Mouse (Mus musculus) mouse trophoblast stem cell (cell line): ENCODE data around the gene Cnpy1.

Source experiments
- in situ Hi-C, 2 experiments: fragments of 300-500 bp; cut with MseI, MboI; formaldehyde crosslinking; loops; 2 replicates in 1 of 2; 3 replicates in 1 of 2; pipeline ENCODE4 v1.15.1; 2025

Cnpy1 gene

DNA sequence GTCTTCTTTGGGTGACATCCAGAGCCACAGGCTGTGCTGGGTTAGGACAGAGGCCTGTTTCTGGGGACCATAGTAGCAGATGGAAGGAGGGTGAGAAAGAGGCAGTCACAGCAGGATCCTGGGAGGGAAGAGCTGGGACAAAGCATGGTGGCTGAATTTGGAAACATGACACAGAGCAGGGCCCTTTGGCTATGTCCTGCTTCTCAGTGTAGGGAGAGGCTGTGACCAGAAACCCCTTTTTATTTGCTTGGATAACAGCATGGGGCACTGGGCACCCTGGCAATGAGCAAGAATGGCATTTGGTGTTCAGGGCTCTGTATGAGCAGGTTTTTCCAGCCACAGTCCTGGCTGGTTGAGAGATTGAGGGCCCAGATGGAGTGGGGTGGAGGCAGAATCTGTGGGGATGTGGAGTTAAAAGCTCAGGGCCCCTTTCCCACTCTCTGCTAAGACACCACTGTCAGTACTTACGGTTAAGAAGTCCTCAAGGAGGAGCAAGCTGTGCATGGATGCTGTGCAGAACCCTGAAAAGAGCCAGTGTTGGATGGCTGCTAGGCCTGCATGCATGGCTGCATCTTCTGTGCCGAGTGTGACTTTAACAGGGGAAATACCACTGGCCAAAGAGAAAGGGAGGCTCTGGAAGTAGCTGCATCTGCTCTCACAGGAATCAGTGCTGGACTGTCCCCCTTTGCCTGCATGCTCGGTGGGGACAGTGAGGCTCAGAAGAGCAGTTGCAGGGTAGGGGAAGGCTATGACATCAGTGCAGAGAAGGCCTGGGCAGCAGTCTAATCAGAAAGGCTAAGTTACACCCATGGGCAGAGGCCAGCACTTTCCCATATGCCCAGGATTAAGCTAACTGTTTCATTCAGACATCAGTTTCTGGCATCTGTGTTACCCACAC, 54.2 kb downstream of the Cnpy1 start:
- in situ Hi-C loops, result no loop called here

DNA sequence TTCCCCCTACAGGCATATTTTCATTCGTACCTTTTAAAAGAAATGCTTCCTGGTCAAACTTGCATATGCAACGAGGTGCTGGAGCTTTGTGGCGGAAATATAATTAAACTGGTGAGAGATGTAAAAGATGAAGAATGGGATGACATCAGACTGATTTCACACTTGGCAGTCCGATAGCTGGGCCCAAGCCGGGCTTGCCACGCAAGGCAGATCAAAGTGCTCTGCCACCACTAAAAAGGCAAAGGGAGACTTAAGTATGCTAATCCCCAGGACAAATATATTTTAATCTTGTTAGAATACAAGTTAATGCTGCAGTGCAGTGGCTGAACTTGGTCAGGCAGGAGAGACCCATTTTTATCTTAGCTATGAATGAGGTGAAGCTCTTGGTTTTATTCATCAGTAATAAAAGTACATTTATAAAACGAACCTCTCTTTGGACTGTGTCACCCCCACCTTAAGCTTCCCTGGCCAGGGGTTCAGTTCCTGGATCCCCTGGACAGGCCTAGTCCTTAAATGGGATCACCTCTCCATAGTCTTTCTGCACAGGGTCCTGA, 66.3 kb downstream of the Cnpy1 start:
- in situ Hi-C loops, result no loop called here

DNA sequence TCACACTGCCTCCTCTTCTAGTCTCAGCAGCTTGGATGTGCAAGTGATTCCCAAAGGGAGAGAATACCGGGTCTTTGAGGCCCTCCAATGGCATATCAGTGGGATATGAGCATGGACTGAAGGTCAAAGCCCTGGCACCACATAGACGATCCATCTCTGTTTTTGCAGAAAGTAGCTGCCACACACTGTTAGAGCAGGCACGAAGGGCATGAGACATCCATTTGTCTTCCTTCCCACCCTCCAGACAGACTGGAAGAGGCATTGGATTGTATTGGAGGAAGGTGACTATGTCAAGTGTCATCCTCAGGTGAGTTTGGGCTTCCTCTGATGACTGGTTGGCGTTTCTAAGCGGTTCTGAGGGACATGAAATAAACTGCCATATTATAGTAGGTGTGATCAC, 67.3 kb downstream of the Cnpy1 start:
- in situ Hi-C loops, result no loop called here

DNA sequence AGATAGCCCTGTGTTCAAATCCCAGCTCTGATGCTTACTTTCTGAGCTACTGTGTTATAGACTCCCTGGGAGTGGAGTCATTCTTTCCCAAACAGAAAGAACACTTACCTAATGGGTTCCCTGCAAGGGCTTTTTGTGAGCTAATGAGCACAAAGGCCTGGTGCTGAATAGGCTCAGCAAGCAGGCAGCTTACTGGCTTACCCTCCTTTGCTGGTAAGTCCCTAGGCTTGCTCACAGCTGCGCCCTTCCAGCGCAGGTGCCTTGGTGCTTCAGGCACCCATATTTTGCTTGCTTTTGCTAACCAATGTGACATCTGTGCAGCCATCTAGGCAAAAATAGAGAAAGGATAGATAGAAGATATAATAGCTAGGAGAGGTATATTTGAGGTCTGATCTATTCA, 69.0 kb downstream of the Cnpy1 start:
- in situ Hi-C loops, result no loop called here

DNA sequence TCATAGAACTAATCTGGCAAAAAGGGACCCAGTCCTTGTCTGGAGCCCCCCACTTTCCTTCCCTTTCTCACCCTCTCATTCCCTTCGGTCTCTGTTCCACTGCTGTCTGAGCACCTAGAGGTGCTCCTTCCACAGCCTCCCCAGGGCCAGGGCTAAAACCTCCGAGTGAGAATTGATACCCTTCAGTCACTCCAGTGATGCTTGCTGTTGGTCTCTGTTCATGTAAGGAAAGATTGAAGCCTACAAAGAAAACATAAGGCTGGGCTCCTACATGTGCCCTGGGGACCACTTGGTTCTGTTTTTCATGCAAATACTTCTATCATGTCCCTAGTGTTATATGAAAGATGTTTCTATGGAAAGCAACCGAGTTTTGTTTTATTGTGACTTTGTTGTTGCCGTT, 69.6 kb downstream of the Cnpy1 start:
- in situ Hi-C loops, result no loop called here

DNA sequence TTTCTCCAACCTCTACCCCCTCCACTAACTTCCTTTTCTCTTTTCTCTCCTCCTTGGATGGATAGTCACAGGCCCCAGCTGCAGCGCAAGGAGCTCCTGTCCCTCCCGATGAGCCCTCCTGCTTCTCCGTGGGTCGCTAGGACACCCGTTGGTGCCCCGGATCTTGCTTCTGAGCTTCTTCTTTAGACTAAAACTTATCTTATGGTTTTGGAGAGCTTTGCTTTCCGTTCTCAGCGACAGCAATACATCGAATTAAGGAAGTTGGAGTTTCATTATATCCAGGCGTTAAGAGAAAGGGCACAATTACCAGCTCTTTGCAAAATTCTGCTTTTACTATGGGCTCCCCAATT, 70.1 kb downstream of the Cnpy1 start:
- in situ Hi-C loops, result no loop called here

DNA sequence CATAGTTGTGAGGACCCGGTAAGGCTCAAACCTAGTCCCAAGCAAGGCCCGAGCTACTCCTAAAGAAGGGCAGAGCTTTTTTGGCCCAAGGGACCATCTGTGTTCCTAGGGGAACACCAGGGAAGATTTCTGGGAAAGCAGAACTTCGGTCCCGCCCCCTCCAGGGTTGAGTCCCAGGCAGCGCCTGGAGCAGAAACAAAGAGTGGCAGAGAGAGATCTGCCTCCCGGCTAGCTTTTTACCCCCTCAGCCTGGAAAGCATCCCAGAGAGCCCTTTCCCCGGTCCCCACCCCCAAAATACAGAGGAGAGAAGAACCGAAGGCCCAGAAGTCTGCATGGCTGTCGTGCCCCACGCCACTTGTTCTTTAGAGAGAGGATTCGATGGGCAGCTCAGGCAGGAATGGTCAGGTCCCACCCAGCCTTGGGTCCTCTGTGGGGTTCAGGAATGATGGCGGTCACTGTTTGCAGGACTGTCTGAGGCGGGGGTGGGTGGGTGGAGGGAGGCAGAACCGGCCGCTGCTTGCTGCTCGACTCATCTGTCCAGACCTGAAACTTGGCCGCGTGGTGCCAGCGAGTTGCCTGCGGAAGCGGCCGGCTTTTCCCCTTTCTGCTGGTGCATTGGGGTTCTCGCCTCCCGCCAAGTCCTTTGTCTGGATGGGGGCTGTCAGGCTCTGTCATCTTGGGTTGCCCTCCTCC, 70.6 kb downstream of the Cnpy1 start:
- in situ Hi-C loops, result no loop called here

DNA sequence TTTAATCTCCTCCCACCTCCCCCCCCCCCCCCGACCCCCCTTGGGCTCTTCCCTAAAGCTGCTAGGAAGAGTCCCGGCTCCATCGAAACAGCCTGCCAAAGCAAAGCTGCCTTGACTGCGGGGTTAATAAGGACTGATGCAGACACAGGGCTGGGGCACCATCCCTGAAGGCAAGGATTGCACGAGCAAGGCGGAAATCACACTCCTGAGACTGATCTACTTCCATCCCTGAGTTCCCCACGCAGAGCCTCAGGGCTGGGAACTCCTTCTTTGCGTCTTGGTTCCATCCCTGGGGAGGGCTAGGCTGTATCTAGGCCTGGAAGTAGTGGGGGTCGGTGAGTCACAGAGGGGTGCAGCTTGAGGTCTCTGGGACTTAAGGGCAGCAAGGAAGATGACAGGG, 71.5 kb downstream of the Cnpy1 start:
- in situ Hi-C loops, result no loop called here

DNA sequence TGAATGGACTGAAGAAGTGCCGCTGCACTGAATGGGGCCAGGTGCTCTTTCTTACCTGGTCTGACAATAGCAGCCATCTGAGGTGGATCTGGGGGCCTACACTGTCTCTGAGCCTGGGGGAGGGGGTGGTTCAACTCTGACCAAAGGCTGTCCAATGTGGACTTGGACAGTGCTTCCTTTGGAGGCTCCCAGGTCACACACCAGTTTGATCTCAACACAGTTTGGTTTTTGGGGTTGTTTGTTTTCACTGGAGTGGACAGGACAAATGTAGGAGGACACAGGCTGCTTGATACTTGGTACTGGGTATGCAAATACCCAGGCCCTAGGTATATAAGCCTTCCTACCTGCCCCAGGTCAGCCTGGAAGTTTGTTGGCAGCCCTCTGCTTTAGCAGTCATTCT, 71.9 kb downstream of the Cnpy1 start:
- in situ Hi-C loops, result no loop called here

DNA sequence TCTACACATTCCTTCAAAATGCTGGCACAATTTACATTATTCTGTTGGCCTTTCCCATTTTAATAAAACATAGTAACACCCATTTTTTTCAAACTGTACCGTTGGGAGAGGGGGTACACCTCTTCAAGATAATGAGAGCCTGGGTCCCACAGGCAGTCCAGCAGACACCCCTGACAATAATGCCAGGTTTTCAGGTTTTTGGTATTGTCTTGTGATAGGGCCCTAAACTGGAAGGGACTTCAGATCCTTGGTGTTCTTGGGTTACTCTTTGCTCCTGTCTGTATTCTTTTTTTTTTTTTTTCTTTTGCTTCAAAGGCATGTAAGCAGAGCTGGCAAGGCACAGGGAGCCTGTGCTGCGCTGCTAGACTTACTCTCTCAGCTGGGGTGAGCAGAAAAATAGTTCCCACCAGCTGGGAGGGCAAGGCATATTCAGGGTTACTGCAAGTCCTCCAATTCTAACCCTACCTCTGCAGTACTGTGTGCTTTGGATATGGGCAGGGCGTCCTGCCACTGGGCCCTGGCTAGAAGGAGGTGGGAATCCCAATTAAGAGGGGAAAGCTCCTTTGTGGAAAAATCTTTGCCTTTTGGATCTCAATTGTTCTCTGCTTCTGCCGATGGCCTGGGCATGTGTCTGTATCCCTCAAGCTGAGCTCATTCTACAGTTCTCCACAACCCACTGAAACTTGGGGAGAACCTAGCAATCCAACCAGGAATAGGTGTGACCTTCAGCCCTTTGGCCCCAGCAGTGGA, 72.5 kb downstream of the Cnpy1 start:
- in situ Hi-C loops, result no loop called here

DNA sequence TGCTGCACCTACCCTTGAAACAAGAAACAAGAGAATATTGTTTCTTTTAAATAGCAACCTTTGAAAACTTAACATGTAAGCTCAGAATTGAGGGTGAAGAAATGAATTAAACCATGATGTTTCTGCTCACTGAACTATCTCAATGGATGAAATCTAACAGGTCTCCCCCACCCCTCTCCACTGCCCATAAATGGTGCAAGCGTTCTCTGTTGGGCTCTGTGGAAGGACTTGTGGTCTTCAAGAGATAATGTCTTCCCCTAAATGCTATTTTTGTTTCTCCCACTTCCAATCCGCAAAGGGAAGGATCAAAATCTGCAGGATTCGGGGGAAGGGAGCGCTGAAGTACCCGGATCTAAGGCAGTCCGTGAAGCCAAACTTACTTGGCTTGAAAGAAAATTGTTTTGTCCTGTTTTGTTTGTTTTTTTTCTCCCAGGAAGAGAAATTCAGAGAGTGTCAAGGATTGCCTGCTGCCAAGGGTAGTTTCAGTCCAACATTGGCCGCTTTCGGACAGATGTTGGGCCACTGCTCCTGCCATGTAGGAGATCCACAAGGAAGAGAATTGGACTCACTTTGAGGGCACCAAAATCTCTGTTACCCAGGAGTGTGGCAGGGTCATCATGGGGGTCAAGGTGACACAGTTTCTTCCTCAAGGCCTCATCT, 73.2 kb downstream of the Cnpy1 start:
- in situ Hi-C loops, result no loop called here

DNA sequence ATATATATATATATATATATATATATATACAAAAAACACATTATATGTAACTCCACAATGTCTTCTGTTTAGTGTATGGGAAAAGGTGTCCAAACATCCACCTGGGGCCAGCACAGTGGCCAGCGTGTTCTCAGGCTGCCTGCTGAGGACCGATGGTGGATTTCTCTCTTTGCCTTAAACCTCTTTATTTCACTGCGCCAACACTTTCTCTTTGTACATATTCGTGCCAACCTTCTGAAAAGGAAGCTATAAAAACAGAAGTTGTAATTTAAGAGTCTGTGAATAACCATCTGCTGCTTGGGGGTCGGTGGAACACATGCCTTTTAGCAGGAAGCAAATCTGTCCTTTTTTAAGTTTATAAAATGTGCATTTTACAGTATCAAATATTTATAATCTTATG, 73.9 kb downstream of the Cnpy1 start:
- in situ Hi-C loops, result no loop called here

DNA sequence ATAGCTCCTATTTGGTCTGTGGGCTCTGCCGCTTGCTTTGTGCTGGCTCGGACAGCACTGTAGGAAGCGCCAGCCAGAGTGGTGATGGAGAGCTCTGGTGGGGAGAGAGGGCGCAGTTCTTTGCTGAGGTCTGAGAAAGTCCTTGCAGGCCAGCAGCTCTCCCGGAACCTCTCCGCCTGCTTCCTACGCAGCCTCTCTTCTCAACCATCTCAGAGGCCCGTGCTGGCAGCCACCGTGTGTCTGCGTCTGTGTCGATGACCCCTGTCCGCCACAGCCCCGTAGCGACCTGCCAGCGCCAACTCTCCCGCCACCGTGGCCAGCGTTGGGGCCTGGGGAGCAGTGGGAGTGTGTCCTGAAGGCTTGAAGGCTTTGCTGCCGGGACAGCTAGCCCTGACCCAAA, 74.7 kb downstream of the Cnpy1 start:
- in situ Hi-C loops, result no loop called here

DNA sequence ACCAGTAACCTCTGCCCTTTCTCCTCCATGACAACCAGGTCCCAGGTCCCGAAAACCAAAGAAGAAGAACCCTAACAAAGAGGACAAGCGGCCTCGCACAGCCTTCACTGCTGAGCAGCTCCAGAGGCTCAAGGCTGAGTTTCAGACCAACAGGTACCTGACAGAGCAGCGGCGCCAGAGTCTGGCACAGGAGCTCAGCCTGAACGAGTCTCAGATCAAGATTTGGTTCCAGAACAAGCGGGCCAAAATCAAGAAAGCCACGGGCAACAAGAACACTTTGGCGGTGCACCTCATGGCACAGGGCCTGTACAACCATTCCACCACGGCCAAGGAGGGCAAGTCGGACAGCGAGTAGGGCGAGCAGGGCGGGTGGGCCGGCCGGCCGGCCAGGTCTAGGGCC, 75.5 kb downstream of the Cnpy1 start:
- in situ Hi-C loops, result no loop called here

DNA sequence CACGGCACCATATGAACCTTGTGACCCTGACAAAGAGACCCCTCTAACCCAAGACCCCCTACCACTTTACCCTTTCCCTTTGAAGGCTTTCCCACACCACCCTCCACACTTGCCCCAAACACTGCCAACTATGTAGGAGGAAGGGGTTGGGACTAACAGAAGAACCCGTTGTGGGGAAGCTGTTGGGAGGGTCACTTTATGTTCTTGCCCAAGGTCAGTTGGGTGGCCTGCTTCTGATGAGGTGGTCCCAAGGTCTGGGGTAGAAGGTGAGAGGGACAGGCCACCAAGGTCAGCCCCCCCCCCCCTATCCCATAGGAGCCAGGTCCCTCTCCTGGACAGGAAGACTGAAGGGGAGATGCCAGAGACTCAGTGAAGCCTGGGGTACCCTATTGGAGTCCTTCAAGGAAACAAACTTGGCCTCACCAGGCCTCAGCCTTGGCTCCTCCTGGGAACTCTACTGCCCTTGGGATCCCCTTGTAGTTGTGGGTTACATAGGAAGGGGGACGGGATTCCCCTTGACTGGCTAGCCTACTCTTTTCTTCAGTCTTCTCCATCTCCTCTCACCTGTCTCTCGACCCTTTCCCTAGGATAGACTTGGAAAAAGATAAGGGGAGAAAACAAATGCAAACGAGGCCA, 76.3 kb downstream of the Cnpy1 start:
- in situ Hi-C loops, result no loop called here

DNA sequence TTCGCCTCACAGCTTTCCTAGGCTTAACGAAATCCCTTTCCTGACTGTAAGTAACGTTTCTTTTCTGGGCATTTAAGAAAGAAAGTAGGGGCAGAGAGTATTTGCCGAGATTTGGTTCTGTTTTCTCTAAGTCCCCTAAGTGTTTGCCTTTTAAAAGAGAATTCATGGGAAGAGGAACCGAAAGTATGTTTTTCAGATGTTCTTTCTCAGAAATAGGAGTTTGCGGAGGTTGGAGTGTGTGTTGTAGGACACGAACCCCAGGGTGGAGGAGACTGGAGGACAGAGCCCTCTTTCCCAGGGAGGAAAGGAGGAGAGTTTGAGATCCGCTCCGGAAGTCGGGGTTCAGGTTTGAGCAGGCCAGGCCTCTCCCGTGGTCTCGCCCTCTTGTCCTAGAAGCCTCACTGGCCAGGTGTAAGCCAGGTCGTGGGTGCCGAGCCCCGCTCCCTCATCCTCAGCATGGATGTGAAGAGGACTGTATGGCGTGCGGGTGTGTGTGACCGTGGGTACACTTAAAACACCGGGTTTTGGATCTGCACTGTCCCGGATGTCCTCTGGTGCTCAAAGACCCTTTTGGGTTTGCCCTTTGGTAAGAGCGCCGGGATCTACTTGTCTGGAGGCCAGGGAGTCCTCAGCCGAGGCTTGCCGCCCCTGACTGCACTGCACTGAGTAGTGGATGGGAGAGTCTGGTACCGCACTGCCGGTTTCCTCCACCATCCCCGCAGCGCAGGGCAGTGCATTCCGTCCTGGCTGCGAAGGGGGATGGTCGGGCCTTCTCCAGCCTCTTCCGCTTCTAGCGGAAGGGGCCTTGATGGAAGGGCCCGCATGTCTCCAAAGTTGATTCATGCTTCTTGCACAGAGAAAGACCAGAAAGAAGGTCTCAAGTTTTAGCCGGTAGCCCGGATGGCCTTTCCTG, 77.1 kb downstream of the Cnpy1 start:
- in situ Hi-C loops, result no loop called here

DNA sequence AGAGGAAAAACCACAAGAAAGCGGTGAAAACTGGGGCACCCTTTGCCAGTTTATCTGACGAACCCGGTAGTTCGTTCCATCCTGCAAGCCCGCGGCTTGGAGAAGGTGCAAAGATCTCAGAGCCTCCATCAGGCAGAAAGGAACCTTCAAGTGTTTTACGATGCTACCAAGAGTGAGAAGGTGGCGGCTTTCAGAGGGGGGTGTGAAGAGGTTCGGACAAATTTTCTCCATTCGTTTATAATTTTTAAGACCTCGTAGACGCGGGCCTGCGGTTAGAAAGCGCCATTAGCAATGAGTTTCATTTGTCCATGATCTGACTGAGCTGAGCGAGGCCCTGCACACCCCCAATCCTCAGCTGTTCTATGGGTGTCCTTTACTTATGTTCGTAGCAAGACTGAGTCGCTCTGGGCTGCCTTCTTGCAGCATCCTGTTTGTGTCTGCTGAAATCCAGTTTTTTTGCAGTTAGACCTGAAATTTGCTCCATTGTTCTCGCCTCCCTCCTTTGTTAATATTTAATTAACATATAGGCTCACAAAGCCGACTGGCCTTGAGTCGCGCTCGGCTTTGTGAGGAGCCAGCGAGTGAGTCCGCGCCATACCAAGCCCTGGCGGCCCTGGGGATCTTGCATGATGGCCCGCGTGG, 77.9 kb downstream of the Cnpy1 start:
- in situ Hi-C loops, result no loop called here

DNA sequence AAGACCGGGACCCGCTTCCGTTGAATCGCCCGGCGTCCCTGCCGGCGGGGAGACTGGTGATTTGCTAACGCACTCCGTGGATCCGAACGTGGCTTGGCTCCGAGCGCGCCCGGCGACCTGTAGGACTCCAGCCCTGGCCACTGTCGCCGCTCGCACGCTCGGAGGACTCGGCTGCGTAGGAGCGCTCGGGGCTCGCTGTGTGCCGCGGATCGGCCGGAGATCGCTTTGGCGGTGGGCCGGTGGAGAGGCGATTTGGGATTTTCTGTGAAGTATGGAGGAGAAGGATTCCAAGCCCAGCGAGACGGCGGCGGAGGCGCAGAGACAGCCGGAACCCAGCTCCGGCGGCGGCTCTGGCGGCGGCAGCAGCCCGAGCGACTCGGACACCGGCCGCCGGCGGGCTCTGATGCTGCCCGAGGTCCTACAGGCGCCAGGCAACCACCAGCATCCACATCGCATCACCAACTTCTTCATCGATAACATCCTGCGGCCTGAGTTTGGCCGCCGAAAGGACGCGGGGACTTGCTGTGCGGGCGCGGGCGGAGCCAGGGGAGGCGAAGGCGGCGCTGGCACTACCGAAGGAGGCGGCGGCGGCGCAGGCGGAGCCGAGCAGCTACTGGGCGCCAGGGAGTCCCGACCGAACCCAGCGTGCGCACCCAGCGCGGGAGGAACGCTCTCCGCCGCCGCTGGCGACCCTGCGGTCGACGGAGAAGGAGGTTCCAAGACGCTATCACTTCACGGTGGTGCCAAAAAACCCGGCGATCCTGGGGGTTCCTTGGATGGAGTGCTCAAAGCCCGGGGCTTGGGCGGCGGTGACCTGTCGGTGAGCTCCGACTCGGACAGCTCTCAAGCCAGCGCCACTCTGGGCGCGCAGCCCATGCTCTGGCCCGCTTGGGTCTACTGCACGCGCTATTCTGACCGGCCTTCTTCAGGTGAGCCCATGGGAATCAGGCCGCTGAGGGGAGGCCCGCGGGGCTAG, 79.1 kb downstream of the Cnpy1 start:
- in situ Hi-C loops, result no loop called here
